Mouse (Mus musculus): Measurements from ENCODE around the gene Rmnd5a. TPM values are rescaled to one million over a fixed set of nuclear protein-coding genes. Genes with fewer than 3 reads are reported as not detected.

Rmnd5a gene
- polyA plus RNA-seq, 1 experiment from 2014 or later = 9.4 TPM

- H3K27me3 ChIP-seq (replicated peaks; ENCODE audit: control insufficient read depth, insufficient read depth, low read length) = no peaks in the 10 kb centered on the region
- WGBS = 86% methylated on average over 7 of the region's 7 CpGs
- no peak for ATAC-seq (replicated peaks; ENCODE audit: low FRiP score)
- H3K4me2 ChIP-seq = no peak overlapping the region
- H3K9ac ChIP-seq (ENCODE audit: low read depth, low read length) = no peak overlapping the region
- no peak overlapping the region for H3K4me3 ChIP-seq (ENCODE audit: low read depth, low read length)
- no peak overlapping the region for H3K27ac ChIP-seq (ENCODE audit: low read depth, low read length)
- no peaks in the 10 kb centered on the region for H3K36me3 ChIP-seq (ENCODE audit: control insufficient read depth, insufficient read depth, low read length)
- H3K9me3 ChIP-seq (ENCODE audit: control insufficient read depth, low read length) = no peaks in the 10 kb centered on the region
- DNase-seq (ENCODE audit: low spot score) = no peak
- H3K4me1 ChIP-seq (replicated peaks; ENCODE audit: control insufficient read depth, insufficient read depth, low read length) = no peaks in the 10 kb centered on the region
These were observed 82.9 kb downstream of the Rmnd5a start for GRCm38 (mm10) chr6:71357493-71357892.

- Histone ChIP-seq H3K4me1 (replicated peaks; ENCODE audit: control insufficient read depth, insufficient read depth, low read length) (no peaks in the 10 kb centered on the region), H3K4me2 (no peak overlapping the region), H3K27me3 (replicated peaks; ENCODE audit: control insufficient read depth, insufficient read depth, low read length) (no peaks in the 10 kb centered on the region), H3K36me3 (ENCODE audit: control insufficient read depth, insufficient read depth, low read length) (no peaks in the 10 kb centered on the region), H3K9me3 (ENCODE audit: control insufficient read depth, low read length) (no peaks in the 10 kb centered on the region), H3K4me3 (ENCODE audit: low read depth, low read length) (no peak overlapping the region), H3K9ac (ENCODE audit: low read depth, low read length) (no peak overlapping the region), H3K27ac (ENCODE audit: low read depth, low read length) (no peak overlapping the region)
- no peak for ATAC-seq (replicated peaks; ENCODE audit: low FRiP score)
- 83% methylated on average over 2 of the region's 2 CpGs for WGBS
- no peak for DNase-seq (ENCODE audit: low spot score)
These were observed 86.7 kb downstream of the Rmnd5a start for GRCm38 (mm10) chr6:71353722-71354121.

- Histone ChIP-seq H3K36me3 (ENCODE audit: control insufficient read depth, insufficient read depth, low read length) (no peaks in the 10 kb centered on the region), H3K4me2 (no peak overlapping the region), H3K27me3 (replicated peaks; ENCODE audit: control insufficient read depth, insufficient read depth, low read length) (no peaks in the 10 kb centered on the region), H3K9ac (ENCODE audit: low read depth, low read length) (no peak overlapping the region), H3K9me3 (ENCODE audit: control insufficient read depth, low read length) (peaks cover under 1% of the 10 kb centered on the region; the same call in 1 of the 2 replicates), H3K27ac (ENCODE audit: low read depth, low read length) (no peak overlapping the region), H3K4me3 (ENCODE audit: low read depth, low read length) (no peak overlapping the region), H3K4me1 (replicated peaks; ENCODE audit: control insufficient read depth, insufficient read depth, low read length) (no peaks in the 10 kb centered on the region)
- 76% methylated on average over 10 of the region's 10 CpGs for WGBS
- DNase-seq (ENCODE audit: low spot score) = no peak
- ATAC-seq (replicated peaks; ENCODE audit: low FRiP score) = no peak
These were observed 87.5 kb downstream of the Rmnd5a start for GRCm38 (mm10) chr6:71352866-71353427.

GRCm38 (mm10) chr6:71352201-71352600, 88.2 kb downstream of the Rmnd5a start:
- H3K27ac ChIP-seq (ENCODE audit: low read depth, low read length) = no peak overlapping the region
- no peak overlapping the region for H3K9ac ChIP-seq (ENCODE audit: low read depth, low read length)
- H3K4me1 ChIP-seq (replicated peaks; ENCODE audit: control insufficient read depth, insufficient read depth, low read length) = no peaks in the 10 kb centered on the region
- no peak overlapping the region for H3K4me2 ChIP-seq
- H3K4me3 ChIP-seq (ENCODE audit: low read depth, low read length) = no peak overlapping the region
- ATAC-seq (replicated peaks; ENCODE audit: low FRiP score) = no peak
- H3K36me3 ChIP-seq (ENCODE audit: control insufficient read depth, insufficient read depth, low read length) = no peaks in the 10 kb centered on the region
- DNase-seq (ENCODE audit: low spot score) = no peak
- H3K9me3 ChIP-seq (ENCODE audit: control insufficient read depth, low read length) = peaks cover 3% of the 10 kb centered on the region; the same call in 1 of the 2 replicates
- H3K27me3 ChIP-seq (replicated peaks; ENCODE audit: control insufficient read depth, insufficient read depth, low read length) = no peaks in the 10 kb centered on the region
- WGBS = 81% methylated on average over 6 of the region's 6 CpGs

GRCm38 (mm10) chr6:71351201-71351600, 89.2 kb downstream of the Rmnd5a start:
- H3K27me3 ChIP-seq (replicated peaks; ENCODE audit: control insufficient read depth, insufficient read depth, low read length) = no peaks in the 10 kb centered on the region
- ATAC-seq (replicated peaks; ENCODE audit: low FRiP score) (no peak), DNase-seq (ENCODE audit: low spot score) (no peak)
- 94% methylated on average over 3 of the region's 3 CpGs for WGBS
- H3K4me3 ChIP-seq (ENCODE audit: low read depth, low read length) = no peak overlapping the region
- H3K4me1 ChIP-seq (replicated peaks; ENCODE audit: control insufficient read depth, insufficient read depth, low read length) = no peaks in the 10 kb centered on the region
- H3K9ac ChIP-seq (ENCODE audit: low read depth, low read length) = no peak overlapping the region
- no peaks in the 10 kb centered on the region for H3K36me3 ChIP-seq (ENCODE audit: control insufficient read depth, insufficient read depth, low read length)
- no peak overlapping the region for H3K4me2 ChIP-seq
- no peak overlapping the region for H3K27ac ChIP-seq (ENCODE audit: low read depth, low read length)
- H3K9me3 ChIP-seq (ENCODE audit: control insufficient read depth, low read length) = peaks cover 3% of the 10 kb centered on the region; the same call in 1 of the 2 replicates

GRCm38 (mm10) chr6:71348006-71348405, 92.4 kb downstream of the Rmnd5a start:
- WGBS = 88% methylated on average over 9 of the region's 9 CpGs
- Histone ChIP-seq H3K4me2 (no peak overlapping the region), H3K4me1 (replicated peaks; ENCODE audit: control insufficient read depth, insufficient read depth, low read length) (no peaks in the 10 kb centered on the region), H3K36me3 (ENCODE audit: control insufficient read depth, insufficient read depth, low read length) (no peaks in the 10 kb centered on the region), H3K27me3 (replicated peaks; ENCODE audit: control insufficient read depth, insufficient read depth, low read length) (no peaks in the 10 kb centered on the region), H3K27ac (ENCODE audit: low read depth, low read length) (no peak overlapping the region), H3K9ac (ENCODE audit: low read depth, low read length) (no peak overlapping the region), H3K9me3 (ENCODE audit: control insufficient read depth, low read length) (peaks cover 3% of the 10 kb centered on the region; the same call in 1 of the 2 replicates), H3K4me3 (ENCODE audit: low read depth, low read length) (no peak overlapping the region)
- DNase-seq (ENCODE audit: low spot score) (no peak), ATAC-seq (replicated peaks; ENCODE audit: low FRiP score) (no peak)

GRCm38 (mm10) chr6:71341179-71341578, 99.3 kb downstream of the Rmnd5a start:
- Histone ChIP-seq H3K27me3 (replicated peaks; ENCODE audit: control insufficient read depth, insufficient read depth, low read length) (no peaks in the 10 kb centered on the region), H3K36me3 (ENCODE audit: control insufficient read depth, insufficient read depth, low read length) (no peaks in the 10 kb centered on the region), H3K9me3 (ENCODE audit: control insufficient read depth, low read length) (no peaks in the 10 kb centered on the region), H3K27ac (ENCODE audit: low read depth, low read length) (no peak overlapping the region), H3K4me2 (no peak overlapping the region), H3K4me3 (ENCODE audit: low read depth, low read length) (no peak overlapping the region), H3K4me1 (replicated peaks; ENCODE audit: control insufficient read depth, insufficient read depth, low read length) (no peaks in the 10 kb centered on the region), H3K9ac (ENCODE audit: low read depth, low read length) (no peak overlapping the region)
- ATAC-seq (replicated peaks; ENCODE audit: low FRiP score) (no peak), DNase-seq (ENCODE audit: low spot score) (no peak)
- 79% methylated on average over 9 of the region's 9 CpGs for WGBS

GRCm38 (mm10) chr6:71339351-71339750, 101.1 kb downstream of the Rmnd5a start:
- 79% methylated on average over 4 of the region's 4 CpGs for WGBS

GRCm38 (mm10) chr6:71338941-71339340, 101.5 kb downstream of the Rmnd5a start:
- no peaks in the 10 kb centered on the region for H3K9me3 ChIP-seq (ENCODE audit: control insufficient read depth, low read length)
- 71% methylated on average over 3 of the region's 3 CpGs for WGBS
- no peaks in the 10 kb centered on the region for H3K36me3 ChIP-seq (ENCODE audit: control insufficient read depth, insufficient read depth, low read length)
- H3K4me1 ChIP-seq (replicated peaks; ENCODE audit: control insufficient read depth, insufficient read depth, low read length) = no peaks in the 10 kb centered on the region
- DNase-seq (ENCODE audit: low spot score) (no peak), ATAC-seq (replicated peaks; ENCODE audit: low FRiP score) (no peak)
- H3K4me3 ChIP-seq (ENCODE audit: low read depth, low read length) = no peak overlapping the region
- no peak overlapping the region for H3K27ac ChIP-seq (ENCODE audit: low read depth, low read length)
- no peaks in the 10 kb centered on the region for H3K27me3 ChIP-seq (replicated peaks; ENCODE audit: control insufficient read depth, insufficient read depth, low read length)
- H3K9ac ChIP-seq (ENCODE audit: low read depth, low read length) = no peak overlapping the region
- no peak overlapping the region for H3K4me2 ChIP-seq

More at GRCm38 (mm10) chr6:71339351-71339750, 101.1 kb downstream of the Rmnd5a start:
- H3K4me2 ChIP-seq = no peak overlapping the region
- H3K27me3 ChIP-seq (replicated peaks; ENCODE audit: control insufficient read depth, insufficient read depth, low read length) = no peaks in the 10 kb centered on the region
- H3K4me1 ChIP-seq (replicated peaks; ENCODE audit: control insufficient read depth, insufficient read depth, low read length) = no peaks in the 10 kb centered on the region
- no peaks in the 10 kb centered on the region for H3K9me3 ChIP-seq (ENCODE audit: control insufficient read depth, low read length)
- ATAC-seq (replicated peaks; ENCODE audit: low FRiP score) = no peak
- no peak overlapping the region for H3K4me3 ChIP-seq (ENCODE audit: low read depth, low read length)
- no peaks in the 10 kb centered on the region for H3K36me3 ChIP-seq (ENCODE audit: control insufficient read depth, insufficient read depth, low read length)
- DNase-seq (ENCODE audit: low spot score) = no peak
- H3K9ac ChIP-seq (ENCODE audit: low read depth, low read length) = no peak overlapping the region
- H3K27ac ChIP-seq (ENCODE audit: low read depth, low read length) = no peak overlapping the region

Data from liver, embryonic 11.5 days (tissue).